Mouse (Mus musculus) neural tube, embryonic 12.5 days (tissue): ENCODE measurements at regions not wholly inside any gene's neighbourhood (a gene's known extent, or its start where the extent isn't known, plus 50 kb on each side); places are given as distances from the start of the nearest gene placed in this dataset.

ENCODE experiments used
- ATAC-seq: fragments of 200-750 bp; cut with Nextera tagmentation; 2 replicates; pipeline ENCODE4 v1.8.0; 2017; ENCODE audit warnings: low read depth, mild to moderate bottlenecking, moderate TSS enrichment, moderate library complexity; ENCODE audit not compliant: low FRiP score
- H3K27ac ChIP-seq: fragments of 300-500 bp; sonication (generic); 2 replicates; pipeline ENCODE4 v1.5.1; 2016
- H3K27me3 ChIP-seq: fragments of 300-500 bp; sonication (generic); replicated peaks from 2 replicates; pipeline ENCODE4 v1.6.1; 2016; ENCODE audit warnings: mild to moderate bottlenecking
- H3K36me3 ChIP-seq: fragments of 300-500 bp; sonication (generic); 2 replicates; pipeline ENCODE4 v1.6.1; 2016; ENCODE audit warnings: mild to moderate bottlenecking
- H3K4me1 ChIP-seq: fragments of 300-500 bp; sonication (generic); 2 replicates; pipeline ENCODE4 v1.6.1; 2016
- H3K4me2 ChIP-seq: fragments of 300-500 bp; sonication (generic); replicated peaks from 2 replicates; pipeline ENCODE4 v1.6.1; 2016; ENCODE audit warnings: mild to moderate bottlenecking
- H3K4me3 ChIP-seq: fragments of 300-500 bp; sonication (generic); 2 replicates; pipeline ENCODE4 v1.5.1; 2016
- H3K9ac ChIP-seq: fragments of 300-500 bp; sonication (generic); 2 replicates; pipeline ENCODE4 v1.6.1; 2016; ENCODE audit warnings: mild to moderate bottlenecking
- H3K9me3 ChIP-seq: fragments of 300-500 bp; sonication (generic); 2 replicates; pipeline ENCODE4 v1.6.1; 2016; ENCODE audit warnings: mild to moderate bottlenecking
- WGBS: fragments of 180-500 bp; shearing (Covaris S2); methylation state at CpG from one replicate; pipeline ENCODE4 v1.1.7; 2016; 5-methylcytosine and 5-hydroxymethylcytosine counted together

GRCm38 (mm10) chr12:68643671-68644070, 515.3 kb downstream of the Rps29 start:
- no peaks in the 10 kb centered on the region for H3K36me3 ChIP-seq
- H3K4me3 ChIP-seq = no peak overlapping the region
- H3K27ac ChIP-seq = no peak overlapping the region
- H3K9ac ChIP-seq = no peak overlapping the region
- WGBS = 89% methylated on average over 4 of the region's 4 CpGs
- no peaks in the 10 kb centered on the region for H3K4me1 ChIP-seq
- H3K9me3 ChIP-seq = no peaks in the 10 kb centered on the region
- no peaks in the 10 kb centered on the region for H3K27me3 ChIP-seq
- no peak overlapping the region for H3K4me2 ChIP-seq
- no peak for ATAC-seq

GRCm38 (mm10) chr12:68632441-68632840, 526.5 kb downstream of the Rps29 start:
- ATAC-seq = no peak
- Histone ChIP-seq H3K27me3 (no peaks in the 10 kb centered on the region), H3K36me3 (no peaks in the 10 kb centered on the region), H3K4me1 (no peaks in the 10 kb centered on the region), H3K9me3 (no peaks in the 10 kb centered on the region), H3K27ac (no peak overlapping the region), H3K4me3 (no peak overlapping the region), H3K9ac (no peak overlapping the region), H3K4me2 (no peak overlapping the region)
- 97% methylated on average over 3 of the region's 3 CpGs for WGBS

- Histone ChIP-seq H3K36me3 (no peaks in the 10 kb centered on the region), H3K4me1 (no peaks in the 10 kb centered on the region), H3K4me2 (no peak overlapping the region), H3K9me3 (no peaks in the 10 kb centered on the region), H3K27me3 (no peaks in the 10 kb centered on the region), H3K9ac (no peak overlapping the region), H3K27ac (no peak overlapping the region), H3K4me3 (no peak overlapping the region)
- WGBS = 86% methylated on average over 2 of the region's 2 CpGs
- no peak for ATAC-seq
These were observed 540.6 kb downstream of the Rps29 start for GRCm38 (mm10) chr12:68618337-68618736.

- Histone ChIP-seq H3K4me1 (no peaks in the 10 kb centered on the region), H3K9me3 (no peaks in the 10 kb centered on the region), H3K4me2 (no peak overlapping the region), H3K4me3 (no peak overlapping the region), H3K36me3 (no peaks in the 10 kb centered on the region), H3K27ac (no peak overlapping the region), H3K9ac (no peak overlapping the region), H3K27me3 (no peaks in the 10 kb centered on the region)
- no peak for ATAC-seq
- 61% methylated on average over 10 of the region's 10 CpGs for WGBS
These were observed 553.5 kb downstream of the Rps29 start for GRCm38 (mm10) chr12:68605417-68606000.

GRCm38 (mm10) chr12:68604524-68605299, 554.3 kb downstream of the Rps29 start:
- Histone ChIP-seq H3K4me3 (no peak overlapping the region), H3K36me3 (no peaks in the 10 kb centered on the region), H3K4me1 (peaks cover 5% of the 10 kb centered on the region), H3K9me3 (no peaks in the 10 kb centered on the region), H3K9ac (no peak overlapping the region), H3K4me2 (no peak overlapping the region), H3K27ac (no peak overlapping the region), H3K27me3 (no peaks in the 10 kb centered on the region)
- 80% methylated on average over 5 of the region's 5 CpGs for WGBS
- ATAC-seq = no peak

- no peak for ATAC-seq
- Histone ChIP-seq H3K4me1 (peaks cover 11% of the 10 kb centered on the region), H3K9me3 (no peaks in the 10 kb centered on the region), H3K36me3 (no peaks in the 10 kb centered on the region), H3K4me2 (no peak overlapping the region), H3K27me3 (no peaks in the 10 kb centered on the region), H3K9ac (no peak overlapping the region), H3K4me3 (no peak overlapping the region), H3K27ac (no peak overlapping the region)
- 81% methylated on average over 4 of the region's 4 CpGs for WGBS
These were observed 556.3 kb downstream of the Rps29 start for GRCm38 (mm10) chr12:68602682-68603081.

GRCm38 (mm10) chr12:68601366-68601765, 557.6 kb downstream of the Rps29 start:
- Histone ChIP-seq H3K27ac (no peak overlapping the region), H3K4me1 (peaks cover 11% of the 10 kb centered on the region), H3K36me3 (no peaks in the 10 kb centered on the region), H3K4me2 (no peak overlapping the region), H3K27me3 (no peaks in the 10 kb centered on the region), H3K9me3 (no peaks in the 10 kb centered on the region), H3K9ac (no peak overlapping the region), H3K4me3 (no peak overlapping the region)
- ATAC-seq = no peak

- Histone ChIP-seq H3K36me3 (no peaks in the 10 kb centered on the region), H3K27ac (no peak overlapping the region), H3K27me3 (no peaks in the 10 kb centered on the region), H3K4me2 (no peak overlapping the region), H3K4me1 (peaks cover 11% of the 10 kb centered on the region), H3K9me3 (no peaks in the 10 kb centered on the region), H3K4me3 (no peak overlapping the region), H3K9ac (no peak overlapping the region)
- WGBS = 59% methylated on average over 7 of the region's 7 CpGs
- no peak for ATAC-seq
These were observed 559.0 kb downstream of the Rps29 start for GRCm38 (mm10) chr12:68599681-68600596.

- Histone ChIP-seq H3K36me3 (no peaks in the 10 kb centered on the region), H3K4me2 (no peak overlapping the region), H3K9me3 (no peaks in the 10 kb centered on the region), H3K4me3 (no peak overlapping the region), H3K27ac (no peak overlapping the region), H3K27me3 (no peaks in the 10 kb centered on the region), H3K4me1 (peaks cover 11% of the 10 kb centered on the region), H3K9ac (no peak overlapping the region)
- ATAC-seq = 0 out of 2 replicates have a peak, but pooled peaks have one; percentile 29
- 62% methylated on average over 8 of the region's 8 CpGs for WGBS
These were observed 559.9 kb downstream of the Rps29 start for GRCm38 (mm10) chr12:68599016-68599616.

GRCm38 (mm10) chr12:68585524-68585872, 573.5 kb downstream of the Rps29 start:
- Histone ChIP-seq H3K4me1 (0 out of 2 replicates have a peak, but pooled peaks cover 3% of the 10 kb centered on the region), H3K27me3 (no peaks in the 10 kb centered on the region), H3K9me3 (no peaks in the 10 kb centered on the region), H3K4me3 (no peak overlapping the region), H3K27ac (no peak overlapping the region), H3K4me2 (no peak overlapping the region), H3K9ac (no peak overlapping the region), H3K36me3 (no peaks in the 10 kb centered on the region)
- ATAC-seq = 0 out of 2 replicates have a peak, but pooled peaks have one; percentile 50
- WGBS = 45% methylated on average over 3 of the region's 3 CpGs

- Histone ChIP-seq H3K4me3 (no peak overlapping the region), H3K36me3 (no peaks in the 10 kb centered on the region), H3K4me1 (0 out of 2 replicates have a peak, but pooled peaks cover 3% of the 10 kb centered on the region), H3K9ac (no peak overlapping the region), H3K9me3 (no peaks in the 10 kb centered on the region), H3K4me2 (no peak overlapping the region), H3K27me3 (no peaks in the 10 kb centered on the region), H3K27ac (no peak overlapping the region)
- 70% methylated on average over 6 of the region's 6 CpGs for WGBS
- no peak for ATAC-seq
These were observed 574.0 kb downstream of the Rps29 start for GRCm38 (mm10) chr12:68584786-68585523.
